Mouse (Mus musculus) MEL (cell line): ENCODE results near the gene Iqschfp. TPM values are rescaled to one million over a fixed set of nuclear protein-coding genes. Genes with fewer than 3 reads are reported as not detected.

ENCODE experiments used
- DNase-seq: peaks from one replicate; pipeline ENCODE4 v3.0.0; 2011; ENCODE audit warnings: low read depth, low spot score
- H3K27ac ChIP-seq: 2 replicates; pipeline ENCODE4 v1.5.1; 2012; ENCODE audit warnings: low read depth, mild to moderate bottlenecking, control low read depth, low read length, moderate library complexity; ENCODE audit not compliant: control insufficient read depth
- H3K27me3 ChIP-seq, 2 experiments: fragments of 150-350 bp in 1 of 2; sonication (generic) in 1 of 2; 2 replicates each; pipeline ENCODE4 v1.6.1; 2012; ENCODE audit warnings: low read length in 2 of 2, mild to moderate bottlenecking in 2 of 2, improper control_type of control experiment in 1 of 2, moderate library complexity in 1 of 2; ENCODE audit not compliant: insufficient read depth in 2 of 2, control insufficient read depth in 1 of 2
- H3K36me3 ChIP-seq, 2 experiments: 2 replicates each; pipeline ENCODE4 v1.6.1; 2012 to 2014; ENCODE audit warnings: low read length in 2 of 2, improper control_type of control experiment in 1 of 2, inconsistent platforms in 1 of 2, mild to moderate bottlenecking in 1 of 2; ENCODE audit not compliant: insufficient read depth in 2 of 2, control insufficient read depth in 1 of 2
- H3K4me1 ChIP-seq, 2 experiments: fragments of 150-350 bp in 1 of 2; sonication (generic) in 1 of 2; 2 replicates each; pipeline ENCODE4 v1.6.1; 2012; ENCODE audit warnings: low read length in 2 of 2, improper control_type of control experiment in 1 of 2, mild to moderate bottlenecking in 1 of 2; ENCODE audit not compliant: insufficient read depth in 2 of 2, control insufficient read depth in 1 of 2
- H3K4me3 ChIP-seq, 2 experiments: fragments of 150-350 bp in 1 of 2; sonication (generic) in 1 of 2; 2 replicates each; pipeline ENCODE4 v1.5.1; 2012; ENCODE audit warnings: low read depth in 2 of 2, low read length in 2 of 2, mild to moderate bottlenecking in 2 of 2, moderate library complexity in 2 of 2, control low read depth in 1 of 2, improper control_type of control experiment in 1 of 2; ENCODE audit not compliant: control insufficient read depth in 1 of 2, insufficient read depth in 1 of 2
- H3K79me2 ChIP-seq: 2 replicates; pipeline ENCODE4 v1.6.1; 2012; ENCODE audit warnings: mild to moderate bottlenecking, low read length, moderate library complexity; ENCODE audit not compliant: control insufficient read depth, poor library complexity, insufficient read depth
- H3K9ac ChIP-seq: 2 replicates; pipeline ENCODE4 v1.6.1; 2012; ENCODE audit warnings: low read depth, mild to moderate bottlenecking, control low read depth, low read length, moderate library complexity; ENCODE audit not compliant: control insufficient read depth, poor library complexity, severe bottlenecking
- H3K9me3 ChIP-seq: fragments of 150-350 bp; sonication (generic); replicated peaks from 2 replicates; pipeline ENCODE4 v1.6.1; 2012; ENCODE audit warnings: mild to moderate bottlenecking, low read length, improper control_type of control experiment, moderate library complexity; ENCODE audit not compliant: insufficient read depth
- BHLHE40 ChIP-seq: IDR thresholded peaks from 2 replicates; pipeline ENCODE4 v1.6.1; 2012; ENCODE audit warnings: low read depth, mild to moderate bottlenecking, inconsistent platforms, low read length, improper control_type of control experiment, borderline replicate concordance
- CHD1 ChIP-seq: IDR thresholded peaks from 2 replicates; pipeline ENCODE4 v1.6.1; 2012; ENCODE audit warnings: low read depth, mild to moderate bottlenecking, inconsistent platforms, low read length, improper control_type of control experiment
- CHD2 ChIP-seq: IDR thresholded peaks from 2 replicates; pipeline ENCODE4 v1.6.1; 2011; ENCODE audit warnings: low read length, improper control_type of control experiment
- CTCF ChIP-seq, 3 experiments: IDR thresholded peaks in 2 of 3; conservative IDR thresholded peaks in 1 of 3; 2 replicates each; pipeline ENCODE4 v1.5.1; 2011 to 2012; ENCODE audit warnings: low read length in 3 of 3, low read depth in 2 of 3, mild to moderate bottlenecking in 2 of 3, improper control_type of control experiment in 1 of 3, inconsistent platforms in 1 of 3, mixed read lengths in 1 of 3, moderate library complexity in 1 of 3; ENCODE audit not compliant: control insufficient read depth in 1 of 3, insufficient read depth in 1 of 3, poor library complexity in 1 of 3, severe bottlenecking in 1 of 3
- EP300 ChIP-seq, 2 experiments: IDR thresholded peaks; 2 replicates each; pipeline ENCODE4 v1.6.1; 2011; ENCODE audit warnings: improper control_type of control experiment in 2 of 2, low read length in 2 of 2, low read depth in 1 of 2, mild to moderate bottlenecking in 1 of 2
- ETS1 ChIP-seq: IDR thresholded peaks from 2 replicates; pipeline ENCODE4 v1.6.1; 2012; ENCODE audit warnings: low read depth, mild to moderate bottlenecking, inconsistent platforms, low read length, improper control_type of control experiment, moderate library complexity
- HCFC1 ChIP-seq: IDR thresholded peaks from 2 replicates; pipeline ENCODE4 v1.6.1; 2012; ENCODE audit warnings: low read depth, mild to moderate bottlenecking, inconsistent platforms, low read length, improper control_type of control experiment, moderate library complexity
- JUND ChIP-seq: IDR thresholded peaks from 2 replicates; pipeline ENCODE4 v1.6.1; 2011; ENCODE audit warnings: low read depth, mild to moderate bottlenecking, improper control_type of control experiment, low read length
- MEF2A ChIP-seq: IDR thresholded peaks from 2 replicates; pipeline ENCODE4 v1.6.1; 2014; ENCODE audit warnings: low read depth, mild to moderate bottlenecking, inconsistent platforms, low read length, improper control_type of control experiment; ENCODE audit not compliant: poor library complexity, insufficient replicate concordance, severe bottlenecking; ENCODE audit errors: extremely low read depth
- MXI1 ChIP-seq: IDR thresholded peaks from 2 replicates; pipeline ENCODE4 v1.6.1; 2011; ENCODE audit warnings: mild to moderate bottlenecking, low read depth, low read length, improper control_type of control experiment
- MYB ChIP-seq: IDR thresholded peaks from 2 replicates; pipeline ENCODE4 v1.6.1; 2011; ENCODE audit warnings: mild to moderate bottlenecking, low read depth, low read length, improper control_type of control experiment
- NELFE ChIP-seq: IDR thresholded peaks from 2 replicates; pipeline ENCODE4 v1.6.1; 2011; ENCODE audit warnings: low read depth, low read length, improper control_type of control experiment
- NRF1 ChIP-seq: IDR thresholded peaks from 2 replicates; pipeline ENCODE4 v1.6.1; 2014; ENCODE audit warnings: low read depth, mild to moderate bottlenecking, inconsistent platforms, low read length, improper control_type of control experiment, moderate library complexity; ENCODE audit not compliant: poor library complexity, insufficient read depth, severe bottlenecking
- POLR2A ChIP-seq, 2 experiments: IDR thresholded peaks; 2 replicates each; pipeline ENCODE4 v1.6.1; 2011 to 2012; ENCODE audit warnings: low read length in 2 of 2, mild to moderate bottlenecking in 2 of 2, control low read depth in 1 of 2, improper control_type of control experiment in 1 of 2, low read depth in 1 of 2, moderate library complexity in 1 of 2; ENCODE audit not compliant: control insufficient read depth in 1 of 2, insufficient read depth in 1 of 2, poor library complexity in 1 of 2
- SIN3A ChIP-seq: IDR thresholded peaks from 2 replicates; pipeline ENCODE4 v1.6.1; 2012; ENCODE audit warnings: low read length, improper control_type of control experiment, inconsistent platforms
- SMC3 ChIP-seq: IDR thresholded peaks from 2 replicates; pipeline ENCODE4 v1.6.1; 2011; ENCODE audit warnings: low read depth, low read length, improper control_type of control experiment
- TAL1 ChIP-seq: IDR thresholded peaks from 2 replicates; pipeline ENCODE4 v1.6.1; 2012; ENCODE audit warnings: mild to moderate bottlenecking, inconsistent platforms, low read length, moderate library complexity, mixed read lengths
- TCF12 ChIP-seq: IDR thresholded peaks from 2 replicates; pipeline ENCODE4 v1.6.1; 2014; ENCODE audit warnings: low read depth, mild to moderate bottlenecking, inconsistent platforms, low read length, improper control_type of control experiment, moderate library complexity
- UBTF ChIP-seq: IDR thresholded peaks from 2 replicates; pipeline ENCODE4 v1.6.1; 2012; ENCODE audit warnings: low read depth, mild to moderate bottlenecking, inconsistent platforms, low read length, improper control_type of control experiment, moderate library complexity, borderline replicate concordance; ENCODE audit not compliant: insufficient read depth
- ZC3H11A ChIP-seq: IDR thresholded peaks from 2 replicates; pipeline ENCODE4 v1.6.1; 2012; ENCODE audit warnings: low read depth, mild to moderate bottlenecking, inconsistent platforms, low read length, improper control_type of control experiment
- ZNF384 ChIP-seq: IDR thresholded peaks from 2 replicates; pipeline ENCODE4 v1.6.1; 2012; ENCODE audit warnings: low read depth, mild to moderate bottlenecking, inconsistent platforms, low read length, improper control_type of control experiment
- polyA plus RNA-seq, 2 experiments: library from polyadenylated mRNA; stranded (reverse) in 1 of 2; unstranded in 1 of 2; fragments of >175 nt in 1 of 2; fragments of >200 nt in 1 of 2; gene quantifications; 2 replicates each; pipeline versions ENCODE4 v1.2.1 to v1.2.4; 2012; ENCODE audit warnings: low replicate concordance in 2 of 2, low read depth in 1 of 2; ENCODE audit not compliant: insufficient read length in 2 of 2, insufficient read depth in 1 of 2, missing spikeins in 1 of 2
- total RNA-seq: library from RNA; depleted of rRNA; stranded (reverse); fragments of 300-350 nt; gene quantifications from 2 replicates; pipeline ENCODE4 v1.2.3, GENCODE M21; 2012

The Iqschfp gene
- total and polyA plus RNA-seq, 3 experiments = not detected

GRCm38 (mm10) chr3:68514717-68515116 is 622.7 kb downstream of the Iqschfp start:
- Histone ChIP-seq H3K4me3 (no peak overlapping the region), H3K36me3 (peaks cover 0 to 6% of the 10 kb centered on the region in 2 experiments; a peak in 2 of 4 replicates), H3K9me3 (no peaks in the 10 kb centered on the region), H3K27ac (no peak overlapping the region), H3K9ac (no peak overlapping the region), H3K79me2 (0 out of 2 replicates have a peak, but pooled peaks cover 1% of the 10 kb centered on the region), H3K27me3 (no peaks in the 10 kb centered on the region), H3K4me1 (peaks cover 3 to 12% of the 10 kb centered on the region in 2 experiments; a peak in 3 of 4 replicates)
- DNase-seq = no peak
- no peak for TF ChIP-seq EP300 (IDR thresholded peaks at IDR 0.05; ENCODE audit: low read depth in 1 of 2, low read length in 2 of 2)

DNA sequence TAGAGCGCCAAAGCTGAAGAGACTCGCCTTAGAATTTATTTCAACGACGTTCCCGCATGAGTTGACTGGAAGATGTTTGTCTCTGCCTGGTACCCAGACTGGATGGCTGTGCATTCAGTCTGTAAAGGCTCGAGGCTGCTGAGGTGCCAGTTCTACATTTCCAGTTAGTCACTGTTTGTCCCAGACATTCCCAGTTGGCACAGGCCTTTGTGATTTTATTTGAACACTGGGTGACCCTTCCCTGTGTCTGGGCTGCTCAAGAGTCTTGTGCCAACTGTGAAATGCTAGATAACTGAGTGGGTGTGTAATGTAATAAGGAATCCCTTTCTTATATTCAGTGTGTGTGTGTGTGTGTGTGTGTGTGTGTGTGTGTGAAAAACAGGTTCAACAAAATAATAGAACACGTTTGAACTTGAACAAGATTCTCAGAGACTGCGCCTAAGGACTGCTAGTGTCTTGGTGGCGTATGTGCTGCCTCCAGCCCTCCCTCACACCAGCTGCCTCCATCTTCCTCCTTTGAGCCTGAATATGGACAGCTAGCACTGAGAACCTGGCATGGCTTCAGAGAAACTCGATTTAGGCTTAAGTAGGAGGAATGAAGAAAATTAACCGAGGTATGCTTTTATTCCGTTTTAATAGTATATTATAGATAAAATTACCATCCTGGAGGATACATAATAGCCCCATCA is 624.5 kb downstream of the Iqschfp start:
- Histone ChIP-seq H3K27me3 (no peaks in the 10 kb centered on the region), H3K4me3 (no peak overlapping the region), H3K27ac (no peak overlapping the region), H3K9me3 (no peaks in the 10 kb centered on the region), H3K4me1 (peaks cover 0 to 5% of the 10 kb centered on the region in 2 experiments; a peak in 1 of 4 replicates)
- TF ChIP-seq UBTF = no peak
- TF ChIP-seq, all 39 proteins: peak for 0
- DNase-seq = no peak
- H3K36me3 ChIP-seq = peaks cover 0 to 1% of the 10 kb centered on the region in 2 experiments; a peak in 2 of 4 replicates
- no peak overlapping the region for H3K9ac ChIP-seq
- H3K79me2 ChIP-seq = 0 out of 2 replicates have a peak, but pooled peaks cover under 1% of the 10 kb centered on the region

DNA sequence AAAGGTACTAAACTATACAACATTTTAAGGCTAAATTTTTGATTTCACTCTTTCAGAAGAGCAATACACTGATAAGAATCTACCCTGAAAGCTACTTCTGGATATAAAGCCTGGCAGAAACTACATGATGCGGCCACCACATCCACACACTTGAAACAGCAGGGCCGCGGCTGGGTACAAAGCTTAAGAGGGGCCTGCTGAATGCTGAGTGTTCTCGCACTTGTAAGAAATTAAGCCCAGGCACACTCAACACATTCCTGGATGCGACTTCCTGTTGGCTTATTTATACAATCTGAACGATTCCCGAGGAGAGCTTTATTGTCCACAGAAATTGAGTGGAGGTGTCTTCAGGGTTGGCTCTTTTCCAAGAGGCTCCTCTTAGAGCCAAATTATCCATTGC is 625.2 kb downstream of the Iqschfp start:
- H3K4me3 ChIP-seq = no peak overlapping the region
- H3K27ac ChIP-seq = no peak overlapping the region
- no peaks in the 10 kb centered on the region for H3K4me1 ChIP-seq
- H3K27me3 ChIP-seq = no peaks in the 10 kb centered on the region
- H3K79me2 ChIP-seq = no peaks in the 10 kb centered on the region
- no peaks in the 10 kb centered on the region for H3K36me3 ChIP-seq
- no peaks in the 10 kb centered on the region for H3K9me3 ChIP-seq
- no peak overlapping the region for H3K9ac ChIP-seq
- no peak for DNase-seq
- TF ChIP-seq HCFC1 (no peak), UBTF (no peak), TCF12 (no peak), POLR2A (IDR thresholded peaks at IDR 0.05; ENCODE audit: control insufficient read depth in 1 of 2, insufficient read depth in 1 of 2, low read depth in 1 of 2, low read length in 2 of 2, poor library complexity in 1 of 2) (no peak), CHD2 (no peak), ETS1 (no peak), SIN3A (no peak), JUND (no peak), ZC3H11A (no peak), CTCF (IDR thresholded peaks at IDR 0.05 in 2 of 3, conservative IDR thresholded peaks at IDR 0.05 in 1 of 3; ENCODE audit: control insufficient read depth in 1 of 3, insufficient read depth in 1 of 3, low read depth in 2 of 3, low read length in 3 of 3, poor library complexity in 1 of 3, severe bottlenecking in 1 of 3) (no peak), BHLHE40 (no peak), ZNF384 (no peak), MXI1 (no peak), MYB (no peak), NRF1 (no peak), SMC3 (no peak), MEF2A (no peak), TAL1 (no peak), CHD1 (no peak), NELFE (no peak)
